Comparison of ENCODE assay signal across 8 mouse cellular contexts in the genomic region with DNA sequence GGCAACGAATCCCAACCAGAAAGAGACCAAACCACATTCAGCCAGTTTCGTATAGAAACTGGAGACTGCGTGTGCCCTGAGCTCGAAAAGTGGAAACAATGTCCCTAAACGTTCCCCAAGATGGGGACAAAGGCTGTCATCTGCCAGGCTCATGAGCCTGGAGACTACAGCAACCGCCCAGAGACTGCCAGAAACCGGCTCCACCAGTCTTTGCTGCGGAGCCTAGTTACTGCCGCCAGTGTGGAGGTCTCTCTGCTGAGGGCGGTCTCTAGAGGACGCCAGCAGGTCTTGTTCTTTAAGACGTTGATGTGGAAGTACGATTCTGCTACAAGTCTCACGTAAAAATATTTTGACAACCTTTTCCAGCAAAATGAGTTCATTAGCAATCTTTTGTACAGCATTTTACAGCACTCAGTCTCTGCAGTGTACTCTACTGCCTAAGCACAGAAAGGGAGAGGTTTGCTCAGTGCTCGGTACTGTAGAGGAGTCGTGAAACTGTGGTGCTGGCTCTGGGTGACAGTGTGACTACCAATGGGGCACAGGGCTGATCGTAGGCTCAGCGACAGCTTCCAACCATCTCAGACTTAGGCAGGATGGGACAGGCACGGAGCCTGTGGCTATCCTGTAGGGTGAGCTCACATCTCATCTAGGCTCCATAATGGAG. TPM values are rescaled to one million over a fixed set of nuclear protein-coding genes. Genes with fewer than 3 reads are reported as not detected.
A peak's percentile ranks its signal among the peaks of the same experiment; 100 is the strongest.
DNase-seq lines count a peak whose midpoint lies in the region; ATAC-seq and TF ChIP-seq lines count a peak whose summit lies in the region.

No protein-coding gene starts in this region.

- peak overlapping the region; percentile 89 for H3K4me2 ChIP-seq in heart, embryonic 15.5 days
- H3K4me2 ChIP-seq in stomach, postnatal 0 days (replicated peaks; ENCODE audit: low read depth): peak overlapping the region; percentile 90

- no peak overlapping the region for H3K9ac ChIP-seq in heart, embryonic 15.5 days
- H3K9ac ChIP-seq in stomach, postnatal 0 days (ENCODE audit: low read length): no peak overlapping the region

- no peaks in the 10 kb centered on the region for H3K36me3 ChIP-seq in heart, embryonic 15.5 days
- no peaks in the 10 kb centered on the region for H3K36me3 ChIP-seq in limb, embryonic 10.5 days
- H3K36me3 ChIP-seq in stomach, postnatal 0 days (ENCODE audit: control insufficient read depth, insufficient read depth, low read length): no peaks in the 10 kb centered on the region

- 0 out of 2 replicates have a peak, but pooled peaks have one; percentile 12 for TF ChIP-seq CTCF in stomach, postnatal 0 days (IDR thresholded peaks at IDR 0.05; ENCODE audit: low read depth)

- intact Hi-C loops in heart, postnatal 25 days (cut with DNase I): loop anchor here (5.0 to 10.0 kb wide), 3 partner anchors 125 to 398 kb away; no protein-coding TSS in a partner anchor
- intact Hi-C loops in left cerebral cortex, postnatal 10 days (cut with DNase I): loop anchor here (5.0 kb wide), 2 partner anchors 225 to 265 kb away; no protein-coding TSS in a partner anchor

- H3K27ac ChIP-seq in heart, embryonic 15.5 days: no peak overlapping the region
- H3K27ac ChIP-seq in limb, embryonic 10.5 days: no peak overlapping the region
- 0 out of 2 replicates have a peak overlapping the region, but pooled peaks have one; percentile 4 for H3K27ac ChIP-seq in stomach, postnatal 0 days (replicated peaks)

- ATAC-seq in heart, embryonic 15.5 days (replicated peaks; ENCODE audit: insufficient number of reproducible peaks, insufficient read depth, low FRiP score, low read depth): no peak
- ATAC-seq in stomach, postnatal 0 days (ENCODE audit: low FRiP score, low TSS enrichment): no peak

- H3K4me1 ChIP-seq in heart, embryonic 15.5 days (replicated peaks): peaks cover 24% of the 10 kb centered on the region
- H3K4me1 ChIP-seq in limb, embryonic 10.5 days: peaks cover 13% of the 10 kb centered on the region
- H3K4me1 ChIP-seq in stomach, postnatal 0 days (replicated peaks; ENCODE audit: control insufficient read depth, insufficient read depth): no peaks in the 10 kb centered on the region; the same call in 1 of the 2 replicates

- no peaks in the 10 kb centered on the region for H3K9me3 ChIP-seq in heart, embryonic 15.5 days (replicated peaks)
- H3K9me3 ChIP-seq in limb, embryonic 10.5 days (replicated peaks): no peaks in the 10 kb centered on the region
- H3K9me3 ChIP-seq in stomach, postnatal 0 days (ENCODE audit: control insufficient read depth, low read length): no peaks in the 10 kb centered on the region

- TF ChIP-seq EP300 in stomach, postnatal 0 days (optimal IDR thresholded peaks at IDR 0.05): no peak

- peak overlapping the region; percentile 51 for H3K4me3 ChIP-seq in heart, embryonic 15.5 days
- H3K4me3 ChIP-seq in limb, embryonic 10.5 days: peak overlapping the region; percentile 55; the same call in 1 of the 2 replicates
- peak overlapping the region; percentile 47 for H3K4me3 ChIP-seq in stomach, postnatal 0 days (ENCODE audit: low read depth, low read length)

- DNase-seq in heart, postnatal 25 days (ENCODE audit: low spot score): no peak
- peak; percentile 23 for DNase-seq in urinary bladder, postnatal 25 days (ENCODE audit: low spot score)
- DNase-seq in urinary bladder, adult 18-20 months (ENCODE audit: low spot score in 2 of 2): no peak
- DNase-seq in limb, embryonic 10.5 days (ENCODE audit: low spot score): peak; percentile 59
- peak; percentile 45 for DNase-seq in stomach, postnatal 0 days (ENCODE audit: low spot score)
- no peak for DNase-seq in adrenal gland, adult 18-20 months (ENCODE audit: low spot score in 2 of 2)
- no peak for DNase-seq in left cerebral cortex, postnatal 10 days (ENCODE audit: extremely low spot score in 1 of 2, low spot score in 2 of 2)

- 17% methylated on average over 19 of the region's 19 CpGs for WGBS in heart, embryonic 15.5 days
- WGBS in limb, embryonic 10.5 days: 14% methylated on average over 19 of the region's 19 CpGs
- WGBS in stomach, postnatal 0 days: 16% methylated on average over 19 of the region's 19 CpGs

- H3K27me3 ChIP-seq in heart, embryonic 15.5 days: peaks cover 61% of the 10 kb centered on the region
- H3K27me3 ChIP-seq in limb, embryonic 10.5 days (ENCODE audit: low read depth, poor library complexity, severe bottlenecking): peaks cover 87% of the 10 kb centered on the region
- H3K27me3 ChIP-seq in stomach, postnatal 0 days (ENCODE audit: control insufficient read depth, insufficient read depth, low read length): peaks cover 3% of the 10 kb centered on the region; the same call in 1 of the 2 replicates

RNA-seq across cellular contexts. Expression of a gene that starts 15.2 kb away (rescaled TPM):
- 0.62 and 1.7 TPM in 2 replicates for polyA plus RNA-seq in heart, embryonic 15.5 days (2015; fragmentation: Nextera tagmentation; extraction: Ambion mirVana)
- 1 to 10 TPM; 4.2 to 5.2 TPM for total RNA-seq in heart, postnatal 25 days (2021)
- polyA plus RNA-seq in limb, embryonic 10.5 days (2016; fragmentation: Nextera tagmentation; extraction: Ambion mirVana): not detected in 2 replicates
- polyA plus RNA-seq in stomach, postnatal 0 days (2015; fragmentation: Nextera tagmentation; extraction: Ambion mirVana): 0.33 and 0.44 TPM in 2 replicates
- 10 to 100 TPM; 37.0 to 44.1 TPM for total RNA-seq in adrenal gland, adult 18-20 months (2021)
- 10 to 100 TPM; 17.4 to 20.5 TPM for total RNA-seq in left cerebral cortex, postnatal 10 days (2021)

RNA-seq across cellular contexts. Expression of a gene that starts 55.6 kb away (rescaled TPM):
- polyA plus RNA-seq in heart, embryonic 15.5 days (2015; fragmentation: Nextera tagmentation; extraction: Ambion mirVana): 28.4 and 33.7 TPM in 2 replicates
- total RNA-seq in heart, postnatal 25 days (2021): 10 to 100 TPM; 27.4 to 30.6 TPM
- polyA plus RNA-seq in limb, embryonic 10.5 days (2016; fragmentation: Nextera tagmentation; extraction: Ambion mirVana): 39.0 and 67.2 TPM in 2 replicates
- polyA plus RNA-seq in stomach, postnatal 0 days (2015; fragmentation: Nextera tagmentation; extraction: Ambion mirVana): 19.1 and 21.4 TPM in 2 replicates
- 10 to 100 TPM; 24.7 to 28.3 TPM for total RNA-seq in adrenal gland, adult 18-20 months (2021)
- 10 to 100 TPM; 45.6 to 60.5 TPM for total RNA-seq in left cerebral cortex, postnatal 10 days (2021)

Comparison
In these comparisons a context has a peak if more than half of its experiments do, and no peak if none do; other contexts are left out.
1. DNase-seq: peak in urinary bladder, postnatal 25 days (single experiment), limb, embryonic 10.5 days (single experiment) and stomach, postnatal 0 days (single experiment); none in heart, postnatal 25 days (single experiment), urinary bladder, adult 18-20 months (0 of 2), adrenal gland, adult 18-20 months (0 of 2) and left cerebral cortex, postnatal 10 days (0 of 2).
2. Peak in every context shown above with its lines, with median percentiles within 50 percentile points of each other: H3K4me3 ChIP-seq.